Mouse (Mus musculus): ENCODE results near the gene Syn3. TPM values are rescaled to one million over a fixed set of nuclear protein-coding genes. Genes with fewer than 3 reads are reported as not detected.

Syn3 gene
- polyA plus RNA-seq, 2 experiments: 0.11 to 0.14 TPM

DNA sequence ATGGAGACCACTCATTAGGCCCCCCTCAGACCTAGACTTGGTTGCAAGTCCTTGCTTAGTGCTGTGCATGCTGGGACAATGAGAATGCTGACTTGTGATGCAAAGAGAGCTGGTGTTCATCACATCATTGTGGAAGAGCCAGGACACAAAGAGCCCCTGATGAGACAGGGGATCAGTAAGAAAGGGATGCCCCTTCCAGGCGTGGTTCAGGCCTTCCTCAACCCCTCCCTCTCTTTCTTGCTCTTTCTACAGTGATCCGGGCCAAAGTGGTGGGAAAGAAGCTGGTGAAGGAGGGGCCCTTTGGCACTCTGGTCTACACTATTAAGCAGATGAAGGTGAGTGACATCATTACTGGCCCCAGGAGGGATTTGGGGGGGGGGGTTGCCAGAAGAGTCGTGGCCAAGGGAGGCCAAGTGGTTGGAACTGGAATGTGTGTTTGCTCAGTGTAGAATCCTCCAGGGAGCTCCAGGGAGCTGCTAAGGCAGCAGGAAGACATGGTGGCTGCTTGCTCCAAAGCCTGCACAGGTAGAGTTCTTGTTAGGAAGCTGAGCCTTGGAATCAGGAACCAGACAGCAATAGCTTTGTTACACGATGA lies 160.5 kb downstream of the Syn3 start:
- DNase-seq (ENCODE audit: low read depth in 3 of 3, low spot score in 3 of 3) (no peak), ATAC-seq (ENCODE audit: insufficient read depth) (no peak)
- TF ChIP-seq EP300 (IDR thresholded peaks at IDR 0.05; ENCODE audit: low read depth): no peak
- no peak for TF ChIP-seq CTCF (IDR thresholded peaks at IDR 0.05; ENCODE audit: low read depth)
- Histone ChIP-seq H3K4me2 (ENCODE audit: low read depth) (no peak overlapping the region), H3K9me3 (ENCODE audit: control insufficient read depth, low read length) (no peaks in the 10 kb centered on the region), H3K4me3 (ENCODE audit: insufficient read depth in 1 of 2, low read depth in 2 of 2, low read length in 2 of 2) (no peak overlapping the region), H3K4me1 (replicated peaks; ENCODE audit: control insufficient read depth in 2 of 2, insufficient read depth in 2 of 2, low read length in 1 of 2) (peaks cover 40 to 60% of the 10 kb centered on the region in 2 experiments), H3K27me3 (ENCODE audit: control insufficient read depth, insufficient read depth, low read length) (no peaks in the 10 kb centered on the region), H3K36me3 (replicated peaks; ENCODE audit: control insufficient read depth, insufficient read depth, low read depth) (no peaks in the 10 kb centered on the region), H3K9ac (replicated peaks) (no peak overlapping the region), H3K27ac (no peak overlapping the region)
- WGBS (ENCODE audit: insufficient replicate concordance): 53% methylated on average over 4 of the region's 4 CpGs

GRCm38 (mm10) chr10:86337239-86337638 lies 161.5 kb downstream of the Syn3 start:
- DNase-seq (ENCODE audit: low read depth in 3 of 3, low spot score in 3 of 3) (no peak), ATAC-seq (ENCODE audit: insufficient read depth) (no peak)
- peaks cover 40 to 60% of the 10 kb centered on the region in 2 experiments for H3K4me1 ChIP-seq (replicated peaks; ENCODE audit: control insufficient read depth in 2 of 2, insufficient read depth in 2 of 2, low read length in 1 of 2)
- H3K4me2 ChIP-seq (ENCODE audit: low read depth): no peak overlapping the region
- no peak overlapping the region for H3K9ac ChIP-seq (replicated peaks)
- no peak overlapping the region for H3K4me3 ChIP-seq (ENCODE audit: insufficient read depth in 1 of 2, low read depth in 2 of 2, low read length in 2 of 2)
- no peaks in the 10 kb centered on the region for H3K9me3 ChIP-seq (ENCODE audit: control insufficient read depth, low read length)
- no peak overlapping the region for H3K27ac ChIP-seq
- WGBS (ENCODE audit: insufficient replicate concordance): 50% methylated on average over 3 of the region's 3 CpGs
- H3K36me3 ChIP-seq (replicated peaks; ENCODE audit: control insufficient read depth, insufficient read depth, low read depth): no peaks in the 10 kb centered on the region
- no peaks in the 10 kb centered on the region for H3K27me3 ChIP-seq (ENCODE audit: control insufficient read depth, insufficient read depth, low read length)
- TF ChIP-seq CTCF (IDR thresholded peaks at IDR 0.05; ENCODE audit: low read depth) (no peak), EP300 (IDR thresholded peaks at IDR 0.05; ENCODE audit: low read depth) (no peak)

DNA sequence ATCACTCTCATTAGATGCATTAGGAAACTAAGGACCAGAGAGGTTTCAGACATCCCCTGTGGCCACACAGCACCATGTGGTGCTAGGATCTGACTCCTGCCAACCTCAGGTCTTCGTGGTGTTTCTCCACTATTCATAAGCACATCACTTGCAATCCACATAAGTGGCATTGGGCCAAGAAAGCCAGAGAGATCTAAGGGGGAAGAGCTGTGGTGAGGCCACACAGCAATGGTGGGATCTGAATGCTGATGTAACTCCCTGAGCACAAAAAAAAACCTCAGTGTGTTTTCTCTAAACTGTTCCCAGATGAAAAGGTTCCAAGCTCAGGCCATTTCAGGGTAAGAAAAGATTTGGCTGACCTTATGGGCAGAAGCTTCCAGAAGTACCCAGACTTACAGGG lies 162.2 kb downstream of the Syn3 start:
- H3K9ac ChIP-seq (replicated peaks): no peak overlapping the region
- H3K4me2 ChIP-seq (ENCODE audit: low read depth): no peak overlapping the region
- no peaks in the 10 kb centered on the region for H3K9me3 ChIP-seq (ENCODE audit: control insufficient read depth, low read length)
- H3K36me3 ChIP-seq (replicated peaks; ENCODE audit: control insufficient read depth, insufficient read depth, low read depth): no peaks in the 10 kb centered on the region
- TF ChIP-seq EP300 (IDR thresholded peaks at IDR 0.05; ENCODE audit: low read depth): no peak
- TF ChIP-seq CTCF (IDR thresholded peaks at IDR 0.05; ENCODE audit: low read depth): no peak
- no peak overlapping the region for H3K27ac ChIP-seq
- no peaks in the 10 kb centered on the region for H3K27me3 ChIP-seq (ENCODE audit: control insufficient read depth, insufficient read depth, low read length)
- no peak for DNase-seq (ENCODE audit: low read depth in 3 of 3, low spot score in 3 of 3)
- 52% methylated on average over 1 of the region's 1 CpGs for WGBS (ENCODE audit: insufficient replicate concordance)
- H3K4me1 ChIP-seq (replicated peaks; ENCODE audit: control insufficient read depth in 2 of 2, insufficient read depth in 2 of 2, low read length in 1 of 2): peaks cover 44 to 59% of the 10 kb centered on the region in 2 experiments
- H3K4me3 ChIP-seq (ENCODE audit: insufficient read depth in 1 of 2, low read depth in 2 of 2, low read length in 2 of 2): no peak overlapping the region
- no peak for ATAC-seq (ENCODE audit: insufficient read depth)

- Histone ChIP-seq H3K4me1 (replicated peaks; ENCODE audit: control insufficient read depth in 2 of 2, insufficient read depth in 2 of 2, low read length in 1 of 2) (peaks cover 33 to 51% of the 10 kb centered on the region in 2 experiments), H3K36me3 (replicated peaks; ENCODE audit: control insufficient read depth, insufficient read depth, low read depth) (no peaks in the 10 kb centered on the region), H3K27ac (no peak overlapping the region), H3K9me3 (ENCODE audit: control insufficient read depth, low read length) (no peaks in the 10 kb centered on the region), H3K4me3 (ENCODE audit: insufficient read depth in 1 of 2, low read depth in 2 of 2, low read length in 2 of 2) (no peak overlapping the region), H3K27me3 (ENCODE audit: control insufficient read depth, insufficient read depth, low read length) (no peaks in the 10 kb centered on the region), H3K4me2 (ENCODE audit: low read depth) (no peak overlapping the region), H3K9ac (replicated peaks) (no peak overlapping the region)
- DNase-seq (ENCODE audit: low read depth in 3 of 3, low spot score in 3 of 3) (no peak), ATAC-seq (ENCODE audit: insufficient read depth) (no peak)
- WGBS (ENCODE audit: insufficient replicate concordance): 62% methylated on average over 8 of the region's 8 CpGs
- TF ChIP-seq CTCF (IDR thresholded peaks at IDR 0.05; ENCODE audit: low read depth) (no peak), EP300 (IDR thresholded peaks at IDR 0.05; ENCODE audit: low read depth) (no peak)
These were observed 164.1 kb downstream of the Syn3 start for GRCm38 (mm10) chr10:86334581-86334980.

DNA sequence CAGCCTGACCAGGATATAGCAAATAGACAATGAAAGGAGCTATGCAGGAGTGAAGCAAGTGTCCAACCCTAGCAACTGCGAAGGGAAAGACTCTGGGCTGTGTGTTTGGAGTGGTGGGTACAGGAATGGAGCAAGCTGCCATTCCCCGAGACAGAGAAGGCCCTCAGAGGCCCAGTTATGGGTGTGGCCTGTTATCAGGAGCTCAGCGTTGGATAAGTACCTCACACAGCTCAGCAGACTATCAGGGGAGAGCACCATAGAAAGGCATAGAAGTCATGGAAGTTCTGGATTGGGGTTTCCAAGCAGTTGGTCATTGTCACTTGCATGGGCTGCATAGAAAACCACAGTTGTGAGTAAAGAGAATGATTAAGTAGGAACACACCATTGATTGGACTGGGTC lies 165.8 kb downstream of the Syn3 start:
- WGBS (ENCODE audit: insufficient replicate concordance): 23% methylated on average over 3 of the region's 3 CpGs
- Histone ChIP-seq H3K9me3 (ENCODE audit: control insufficient read depth, low read length) (no peaks in the 10 kb centered on the region), H3K4me2 (ENCODE audit: low read depth) (peak overlapping the region; percentile 51), H3K27ac (peak overlapping the region; percentile 58), H3K4me3 (ENCODE audit: insufficient read depth in 1 of 2, low read depth in 2 of 2, low read length in 2 of 2) (no peak overlapping the region), H3K9ac (replicated peaks) (peak overlapping the region; percentile 5; the same call in 1 of the 2 replicates), H3K36me3 (replicated peaks; ENCODE audit: control insufficient read depth, insufficient read depth, low read depth) (no peaks in the 10 kb centered on the region), H3K4me1 (replicated peaks; ENCODE audit: control insufficient read depth in 2 of 2, insufficient read depth in 2 of 2, low read length in 1 of 2) (peaks cover 38 to 56% of the 10 kb centered on the region in 2 experiments), H3K27me3 (ENCODE audit: control insufficient read depth, insufficient read depth, low read length) (no peaks in the 10 kb centered on the region)
- TF ChIP-seq EP300 (IDR thresholded peaks at IDR 0.05; ENCODE audit: low read depth) (peak; percentile 40; the same call in 1 of the 2 replicates), CTCF (IDR thresholded peaks at IDR 0.05; ENCODE audit: low read depth) (no peak)
- peak; percentile 91 for ATAC-seq (ENCODE audit: insufficient read depth)
- peak; percentile 54 to 62 (median 59) for DNase-seq (ENCODE audit: low read depth in 3 of 3, low spot score in 3 of 3)
